ENCODE assay signal across 7 mouse cellular contexts in the genomic region with DNA sequence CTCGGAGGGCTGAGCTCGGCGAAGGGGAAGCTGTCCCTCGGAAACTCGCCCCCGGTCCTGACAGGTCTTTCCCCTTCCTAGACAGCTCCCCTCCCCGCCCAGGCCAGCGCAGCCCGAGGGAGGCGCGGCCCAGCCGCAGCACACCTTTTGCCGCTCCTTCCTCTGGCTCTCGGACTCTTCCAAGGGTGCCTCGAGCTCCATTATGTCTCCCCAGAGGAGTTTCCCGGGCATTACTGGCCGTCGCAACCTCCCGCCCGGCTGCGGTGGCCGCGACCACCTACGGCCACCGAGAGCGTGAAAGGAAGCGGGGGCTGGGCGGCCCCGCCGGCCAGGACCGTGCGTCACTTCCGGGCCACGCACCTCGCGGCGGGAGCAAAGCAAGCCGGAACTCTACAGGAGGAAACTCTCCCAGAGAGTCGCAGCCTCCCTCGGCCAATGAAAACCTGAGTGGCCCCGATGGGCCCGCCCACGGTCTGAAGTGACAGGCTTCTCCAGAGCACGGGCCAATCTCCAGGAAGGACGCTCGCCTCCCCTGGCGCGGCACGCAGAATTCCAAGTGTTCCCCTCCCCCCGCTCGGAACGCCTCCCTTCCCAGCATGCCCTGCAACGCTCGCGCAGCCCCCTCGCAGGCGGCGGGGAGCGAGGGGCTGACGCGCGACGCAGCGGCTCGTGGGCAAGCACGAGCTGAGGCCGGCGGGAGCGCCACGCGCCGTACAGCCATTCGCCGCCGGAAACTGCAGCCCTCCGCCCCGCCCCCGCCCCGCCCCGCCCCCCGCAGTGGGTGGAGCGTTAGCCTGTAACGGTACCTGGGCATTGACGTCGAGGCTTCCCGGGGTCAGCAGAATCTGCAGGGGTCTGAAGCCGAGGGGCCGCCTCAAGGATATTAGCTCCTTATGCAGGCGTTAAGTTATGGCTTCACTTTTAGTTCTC. TPM values are rescaled to one million over a fixed set of nuclear protein-coding genes. Genes with fewer than 3 reads are reported as not detected.
A peak's percentile ranks its signal among the peaks of the same experiment; 100 is the strongest.
DNase-seq lines count a peak whose midpoint lies in the region; ATAC-seq lines count a peak whose summit lies in the region.

Gene Ddx50 (minus strand): TSS at position 338 of the 930 bp plus-strand sequence.

- H3K27me3 ChIP-seq in embryonic facial prominence, embryonic 12.5 days, result no peaks in the 10 kb centered on the region
- H3K27me3 ChIP-seq in limb, embryonic 11.5 days (ENCODE audit: control insufficient read depth, insufficient read depth, low read length), result no peaks in the 10 kb centered on the region
- no peaks in the 10 kb centered on the region for H3K27me3 ChIP-seq in midbrain, embryonic 14.5 days (ENCODE audit: control insufficient read depth, insufficient read depth, low read length)

- peak; percentile 98 for DNase-seq in adrenal gland, postnatal 25 days
- DNase-seq in heart, adult 11 months, result peak; percentile 100
- peak; percentile 98 for DNase-seq in kidney, adult 18-20 months
- DNase-seq in limb, embryonic 11.5 days (ENCODE audit: low spot score), result peak; percentile 99
- DNase-seq in midbrain, embryonic 14.5 days, result peak; percentile 100
- peak; percentile 92 to 95 for DNase-seq in spleen, adult 18-20 months

- H3K4me2 ChIP-seq in embryonic facial prominence, embryonic 12.5 days (replicated peaks), result peak within 1 kb of the TSS; percentile 78
- peak within 1 kb of the TSS; percentile 43 for H3K4me2 ChIP-seq in limb, embryonic 11.5 days (ENCODE audit: low read depth, severe bottlenecking)
- peak within 1 kb of the TSS; percentile 82 for H3K4me2 ChIP-seq in midbrain, embryonic 14.5 days (ENCODE audit: low read length)

- H3K4me3 ChIP-seq in embryonic facial prominence, embryonic 12.5 days, result peak within 1 kb of the TSS; percentile 95
- H3K4me3 ChIP-seq in limb, embryonic 11.5 days (ENCODE audit: low read depth, low read length), result peak within 1 kb of the TSS; percentile 67
- peak within 1 kb of the TSS; percentile 88 for H3K4me3 ChIP-seq in midbrain, embryonic 14.5 days (replicated peaks; ENCODE audit: low read depth, low read length)

- WGBS in embryonic facial prominence, embryonic 12.5 days, result under 1% methylated on average over 86 of the region's 89 CpGs
- under 1% methylated on average over 87 of the region's 89 CpGs for WGBS in limb, embryonic 11.5 days
- under 1% methylated on average over 89 of the region's 89 CpGs for WGBS in midbrain, embryonic 14.5 days

- H3K27ac ChIP-seq in embryonic facial prominence, embryonic 12.5 days, result peak within 1 kb of the TSS; percentile 95
- H3K27ac ChIP-seq in limb, embryonic 11.5 days (replicated peaks; ENCODE audit: low read depth, low read length), result peak within 1 kb of the TSS; percentile 86
- H3K27ac ChIP-seq in midbrain, embryonic 14.5 days (replicated peaks; ENCODE audit: low read depth, low read length), result peak within 1 kb of the TSS; percentile 95

- H3K4me1 ChIP-seq in embryonic facial prominence, embryonic 12.5 days, result peaks cover 10% of the 10 kb centered on the region
- H3K4me1 ChIP-seq in limb, embryonic 11.5 days (ENCODE audit: control insufficient read depth, insufficient read depth, low read length), result peaks cover 8% of the 10 kb centered on the region; the same call in 1 of the 2 replicates
- peaks cover 11% of the 10 kb centered on the region for H3K4me1 ChIP-seq in midbrain, embryonic 14.5 days (ENCODE audit: control insufficient read depth, insufficient read depth, low read length)

- H3K9me3 ChIP-seq in embryonic facial prominence, embryonic 12.5 days, result no peaks in the 10 kb centered on the region
- H3K9me3 ChIP-seq in limb, embryonic 11.5 days (ENCODE audit: control insufficient read depth, low read length), result no peaks in the 10 kb centered on the region
- no peaks in the 10 kb centered on the region for H3K9me3 ChIP-seq in midbrain, embryonic 14.5 days (ENCODE audit: control insufficient read depth, low read length)

- H3K36me3 ChIP-seq in embryonic facial prominence, embryonic 12.5 days, result peaks cover 9% of the 10 kb centered on the region
- peaks cover 3% of the 10 kb centered on the region; the same call in 1 of the 2 replicates for H3K36me3 ChIP-seq in limb, embryonic 11.5 days (ENCODE audit: control insufficient read depth, insufficient read depth, low read length)
- peaks cover 7% of the 10 kb centered on the region for H3K36me3 ChIP-seq in midbrain, embryonic 14.5 days (ENCODE audit: control insufficient read depth, insufficient read depth, low read length)

- peak; percentile 100 for ATAC-seq in embryonic facial prominence, embryonic 12.5 days (ENCODE audit: insufficient number of reproducible peaks, insufficient read depth, low FRiP score, low TSS enrichment)
- peak; percentile 100 for ATAC-seq in limb, embryonic 11.5 days (ENCODE audit: insufficient number of reproducible peaks, low FRiP score, low TSS enrichment, low read depth)
- peak; percentile 100 for ATAC-seq in midbrain, embryonic 14.5 days (ENCODE audit: low FRiP score, low TSS enrichment)

- peak within 1 kb of the TSS; percentile 88 for H3K9ac ChIP-seq in embryonic facial prominence, embryonic 12.5 days
- H3K9ac ChIP-seq in limb, embryonic 11.5 days (ENCODE audit: low read length), result peak within 1 kb of the TSS; percentile 92
- H3K9ac ChIP-seq in midbrain, embryonic 14.5 days (replicated peaks; ENCODE audit: low read length), result peak within 1 kb of the TSS; percentile 89

RNA-seq across cellular contexts. Expression of gene Ddx50, which starts in this region (rescaled TPM):
- 95.5 and 111 TPM in 2 replicates for total RNA-seq in adrenal gland, postnatal 25 days (2021)
- 171 and 176 TPM in 2 replicates for polyA plus RNA-seq in embryonic facial prominence, embryonic 12.5 days (2016; fragmentation: Nextera tagmentation; extraction: Ambion mirVana)
- polyA plus RNA-seq in limb, embryonic 11.5 days (2014; fragmentation: Nextera tagmentation; extraction: Ambion mirVana), result 163 and 173 TPM in 2 replicates
- 81.5 and 103 TPM in 2 replicates for polyA plus RNA-seq in midbrain, embryonic 14.5 days (2014; fragmentation: Nextera tagmentation; extraction: Ambion mirVana)

Comparison
In these comparisons a context has a peak if more than half of its experiments do, and no peak if none do; other contexts are left out.
1. Peak in every context shown above with its lines: DNase-seq, ATAC-seq, H3K4me3 ChIP-seq and H3K27ac ChIP-seq.